Mouse (Mus musculus) bone marrow, adult 2 months (tissue): ENCODE results near the gene Idi1.
"Not testable (repeated sequence)": the region's sequence is repeated elsewhere in the genome, so short reads cannot be mapped to it uniquely, and the experiment has no call there.

Experiments used
- CTCF ChIP-seq: fragments of 200-500 bp; IDR thresholded peaks from 2 replicates; pipeline ENCODE4 v1.5.1; 2011; ENCODE audit warnings: low read length, control low read depth; ENCODE audit not compliant: control insufficient read depth, insufficient read depth
- POLR2A ChIP-seq: fragments of 200-500 bp; IDR thresholded peaks from 2 replicates; pipeline ENCODE4 v1.6.1; 2011; ENCODE audit warnings: low read depth, mild to moderate bottlenecking, control low read depth, low read length, borderline replicate concordance; ENCODE audit not compliant: control insufficient read depth

GRCm38 (mm10) chr13:8905986-8906385 is 20.7 kb downstream of the Idi1 start:
- not testable (repeated sequence) for TF ChIP-seq POLR2A, CTCF
